Mouse (Mus musculus): ENCODE data around the gene Gm597.

Gene Gm597

DNA sequence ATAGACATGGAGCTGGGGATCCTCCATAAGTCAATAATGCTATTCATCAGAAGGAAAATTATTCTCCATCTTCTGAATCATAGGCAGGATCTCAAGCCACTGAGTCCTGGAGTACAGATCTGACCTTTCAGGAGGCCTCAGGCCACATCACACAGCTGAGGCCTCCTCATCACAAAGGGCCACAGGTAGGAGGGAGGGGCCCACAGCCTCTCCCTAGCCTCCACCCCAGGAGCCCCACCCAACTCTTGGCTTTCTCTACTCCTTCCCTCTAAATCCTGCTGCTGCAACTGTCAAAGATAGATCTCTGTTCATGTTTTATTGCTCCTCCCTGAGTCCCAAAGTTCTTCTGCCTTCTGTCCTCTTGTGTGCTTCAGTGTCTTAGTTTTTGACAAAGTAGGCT, at the start of gene Gm597:
Gm597 (minus strand) TSS at position 101 of the 400 bp plus-strand sequence.
- no peak for DNase-seq (ENCODE audit: low read depth, low spot score)

DNA sequence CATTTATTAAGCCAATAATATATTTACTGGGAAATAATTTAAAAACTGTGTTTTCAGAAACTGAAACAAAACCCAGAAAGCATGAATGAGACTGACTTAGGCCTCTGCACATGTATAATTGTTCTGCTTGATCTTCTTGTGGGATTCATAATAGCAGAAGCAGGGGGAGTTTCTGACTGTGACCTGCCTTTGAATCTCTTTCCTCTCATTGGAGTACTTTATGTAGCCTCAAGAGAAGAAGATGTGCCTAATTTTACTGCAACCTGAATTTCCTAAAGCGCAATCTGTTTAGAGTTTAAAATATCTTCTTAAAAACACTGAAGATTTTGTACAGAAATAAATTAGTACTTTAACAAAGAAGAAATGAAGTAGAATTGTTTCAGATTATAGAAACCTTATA, 27.6 kb upstream of the Gm597 start:
- no peak for DNase-seq (ENCODE audit: low read depth, low spot score)

DNA sequence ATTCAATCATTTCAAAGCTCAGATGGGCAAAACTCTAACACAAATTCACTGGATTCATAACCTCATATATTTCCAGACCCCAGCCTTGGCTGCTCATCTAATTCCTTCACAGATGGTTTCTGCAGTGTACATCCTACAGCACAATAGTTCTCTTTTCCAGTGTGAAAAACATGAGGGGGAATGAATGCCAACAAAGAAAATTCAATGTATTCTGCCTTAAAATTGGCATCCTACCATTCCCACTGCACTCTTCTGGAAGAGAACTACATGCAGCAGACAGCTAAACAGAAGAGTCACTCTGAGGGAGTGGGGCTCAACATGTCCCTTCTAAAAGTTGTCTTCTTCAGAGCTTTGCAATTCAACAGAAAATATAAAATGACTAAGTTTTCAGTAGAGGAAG, 26.6 kb upstream of the Gm597 start:
- DNase-seq (ENCODE audit: low read depth, low spot score): no peak

DNA sequence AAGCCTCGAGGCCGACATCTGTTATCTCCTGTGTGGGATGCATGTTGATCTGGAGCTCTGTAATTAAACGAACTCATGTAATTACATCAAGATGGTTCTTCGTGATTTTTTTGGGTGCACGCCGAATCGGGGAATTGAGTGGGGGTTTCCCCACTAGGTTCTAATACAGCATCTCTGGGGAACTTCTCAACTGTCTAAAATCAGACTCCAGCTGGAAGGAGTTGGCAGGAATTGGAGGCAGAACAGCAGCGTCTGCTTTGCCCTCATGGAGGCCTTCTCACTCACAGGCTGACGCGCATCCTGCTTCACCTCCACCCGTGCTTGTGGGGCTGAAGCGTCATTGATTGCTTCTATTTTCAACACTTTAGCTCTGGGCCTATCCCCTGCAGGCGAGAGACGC, 20.8 kb upstream of the Gm597 start:
- DNase-seq (ENCODE audit: low read depth, low spot score): no peak
